Mouse (Mus musculus) kidney, adult 2 months (tissue): ENCODE measurements around the gene Psme2. TPM values are rescaled to one million over a fixed set of nuclear protein-coding genes. Genes with fewer than 3 reads are reported as not detected.

Source experiments
- DNase-seq: peaks from one replicate; pipeline ENCODE4 v3.0.0; 2021
- H3K27ac ChIP-seq: fragments of 200-500 bp; 2 replicates; pipeline ENCODE4 v1.5.1; 2012; ENCODE audit warnings: low read depth, low read length, control low read depth, inconsistent platforms; ENCODE audit not compliant: insufficient read depth
- H3K27me3 ChIP-seq: fragments of 200-500 bp; replicated peaks from 2 replicates; pipeline ENCODE4 v1.6.1; 2012; ENCODE audit warnings: mild to moderate bottlenecking, moderate library complexity, low read length, inconsistent platforms; ENCODE audit not compliant: control insufficient read depth, insufficient read depth
- H3K36me3 ChIP-seq: fragments of 200-500 bp; 2 replicates; pipeline ENCODE4 v1.6.1; 2012; ENCODE audit warnings: mild to moderate bottlenecking, moderate library complexity, low read length, inconsistent platforms; ENCODE audit not compliant: control insufficient read depth, insufficient read depth
- H3K4me1 ChIP-seq: fragments of 200-500 bp; 2 replicates; pipeline ENCODE4 v1.6.1; 2011; ENCODE audit warnings: low read length; ENCODE audit not compliant: control insufficient read depth, insufficient read depth
- H3K4me3 ChIP-seq: fragments of 200-500 bp; 2 replicates; pipeline ENCODE4 v1.5.1; 2011; ENCODE audit warnings: mild to moderate bottlenecking, low read depth, low read length, control low read depth; ENCODE audit not compliant: insufficient read depth
- CTCF ChIP-seq: fragments of 200-500 bp; conservative IDR thresholded peaks from 2 replicates; pipeline ENCODE4 v1.5.1; 2011; ENCODE audit warnings: low read depth, mild to moderate bottlenecking, control low read depth, low read length, moderate library complexity, mixed read lengths; ENCODE audit not compliant: insufficient read depth, insufficient read length
- POLR2A ChIP-seq: fragments of 200-500 bp; IDR thresholded peaks from one replicate; pipeline ENCODE4 v1.6.1; 2011; ENCODE audit warnings: low read depth, low read length, control low read depth
- WGBS: fragments of 180-500 bp; shearing (Covaris S2); methylation state at CpG from one replicate; pipeline ENCODE4 v1.1.7; 2018; 5-methylcytosine and 5-hydroxymethylcytosine counted together
- polyA plus RNA-seq: library from polyadenylated mRNA; depleted of rRNA; stranded (reverse); fragments of >200 nt; gene quantifications from 2 replicates; pipeline ENCODE4 v1.2.3, GENCODE M21; 2012; rRNA removed

The Psme2 gene
- 53.1 and 60.2 TPM in 2 replicates for polyA plus RNA-seq

DNA sequence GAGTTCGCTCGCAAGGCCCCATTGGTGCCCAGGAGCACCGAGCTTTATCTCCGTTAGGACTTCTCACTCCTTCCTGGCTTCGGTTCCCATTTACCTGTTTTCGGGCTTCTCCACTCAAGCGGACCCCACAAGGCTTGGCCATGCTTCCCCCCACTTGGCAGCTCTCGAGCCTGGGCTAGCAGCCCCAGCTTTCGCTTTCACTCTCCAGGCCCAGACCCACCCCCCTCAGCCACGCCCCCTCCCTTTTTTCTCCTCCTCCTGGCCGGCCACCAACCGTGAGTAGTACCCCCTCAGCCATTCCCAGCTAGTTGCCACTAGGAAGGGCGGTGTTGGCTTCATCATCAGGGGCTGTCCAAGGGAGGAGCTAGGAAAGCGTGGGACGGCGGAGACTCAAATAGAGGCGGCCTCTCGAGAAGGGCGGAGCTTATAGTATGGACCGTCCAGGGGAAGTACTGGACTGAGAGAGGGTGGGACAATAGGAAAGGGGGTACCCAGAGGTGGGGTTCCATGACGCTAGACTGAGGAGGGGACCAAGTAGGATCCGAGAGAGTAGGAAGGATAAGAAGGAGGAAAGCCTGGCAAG is at the start of gene Psme2:
TSS of gene Psme2 (minus strand) at position 366 of the 583 bp plus-strand sequence.
- peak; percentile 98 for DNase-seq
- Histone ChIP-seq H3K36me3 (peaks cover 4% of the 10 kb centered on the region), H3K27me3 (no peaks in the 10 kb centered on the region), H3K27ac (peak within 1 kb of the TSS; percentile 99), H3K4me3 (peak within 1 kb of the TSS; percentile 89), H3K4me1 (no peaks in the 10 kb centered on the region; the same call in 1 of the 2 replicates)
- TF ChIP-seq POLR2A (no peak), CTCF (no peak)
- WGBS, result under 1% methylated on average over 22 of the region's 22 CpGs

DNA sequence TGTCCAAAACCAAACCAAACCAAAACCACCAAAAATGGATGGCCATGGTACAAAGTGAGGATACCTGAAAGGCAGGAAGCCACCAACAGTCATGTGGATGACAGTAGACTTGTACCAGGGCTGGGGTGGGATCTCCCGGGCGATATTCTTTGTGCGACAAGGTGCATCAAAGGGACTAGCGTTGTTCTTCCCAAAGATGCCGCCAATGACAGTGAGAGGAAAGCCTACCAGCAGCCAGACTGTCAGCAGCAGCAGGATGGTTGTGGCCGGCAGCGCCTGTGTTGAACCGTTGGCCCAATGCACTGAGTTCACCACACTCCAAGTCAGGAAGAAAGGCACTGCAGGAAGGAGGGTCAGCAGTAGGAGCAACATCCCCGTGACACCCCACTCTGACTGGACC is 46.9 kb upstream of the Psme2 start, which contains the start of gene Gm49378:
TSS of gene Gm49378 (minus strand) at position 101 of the 400 bp plus-strand sequence.
- Histone ChIP-seq H3K27me3 (no peaks in the 10 kb centered on the region), H3K4me3 (no peak within 1 kb of the TSS), H3K36me3 (no peaks in the 10 kb centered on the region), H3K27ac (no peak within 1 kb of the TSS), H3K4me1 (peaks cover 7% of the 10 kb centered on the region)
- WGBS, result 92% methylated on average over 9 of the region's 9 CpGs
- DNase-seq, result no peak
- TF ChIP-seq POLR2A (no peak), CTCF (no peak)

DNA sequence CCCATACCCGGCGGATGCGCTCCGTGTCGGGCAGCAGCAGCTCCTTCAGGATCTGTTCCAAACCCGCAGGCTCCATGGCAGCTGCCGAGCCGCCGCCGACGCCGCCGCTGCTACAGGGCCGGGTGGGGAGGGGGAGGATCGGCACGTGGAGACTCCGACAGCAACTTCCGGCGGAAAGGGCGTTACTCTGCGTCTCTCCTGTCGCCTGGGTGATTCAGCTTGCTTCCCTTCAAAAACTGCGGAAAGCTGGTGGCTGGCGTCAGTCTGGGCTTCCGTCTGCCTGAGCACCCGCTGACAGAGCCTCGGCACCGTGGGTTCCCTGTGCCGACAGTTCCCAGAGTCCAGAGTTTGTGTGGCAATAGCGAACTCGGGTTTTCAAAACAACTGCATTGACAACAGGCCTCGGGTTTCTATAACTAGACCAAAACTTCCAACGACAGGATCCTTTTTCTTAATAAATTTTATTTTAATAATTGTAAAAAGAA is 44.7 kb upstream of the Psme2 start, which contains the start of gene Ipo4:
TSS of gene Ipo4 (minus strand) at position 435 of the 485 bp plus-strand sequence.
- no peak for TF ChIP-seq CTCF
- peak; percentile 40 for TF ChIP-seq POLR2A
- Histone ChIP-seq H3K4me3 (peak within 1 kb of the TSS; percentile 70), H3K4me1 (no peaks in the 10 kb centered on the region), H3K27me3 (no peaks in the 10 kb centered on the region), H3K27ac (peak within 1 kb of the TSS; percentile 14; the same call in 1 of the 2 replicates), H3K36me3 (no peaks in the 10 kb centered on the region)
- peak; percentile 94 for DNase-seq
- WGBS, result 2% methylated on average over 33 of the region's 33 CpGs

DNA sequence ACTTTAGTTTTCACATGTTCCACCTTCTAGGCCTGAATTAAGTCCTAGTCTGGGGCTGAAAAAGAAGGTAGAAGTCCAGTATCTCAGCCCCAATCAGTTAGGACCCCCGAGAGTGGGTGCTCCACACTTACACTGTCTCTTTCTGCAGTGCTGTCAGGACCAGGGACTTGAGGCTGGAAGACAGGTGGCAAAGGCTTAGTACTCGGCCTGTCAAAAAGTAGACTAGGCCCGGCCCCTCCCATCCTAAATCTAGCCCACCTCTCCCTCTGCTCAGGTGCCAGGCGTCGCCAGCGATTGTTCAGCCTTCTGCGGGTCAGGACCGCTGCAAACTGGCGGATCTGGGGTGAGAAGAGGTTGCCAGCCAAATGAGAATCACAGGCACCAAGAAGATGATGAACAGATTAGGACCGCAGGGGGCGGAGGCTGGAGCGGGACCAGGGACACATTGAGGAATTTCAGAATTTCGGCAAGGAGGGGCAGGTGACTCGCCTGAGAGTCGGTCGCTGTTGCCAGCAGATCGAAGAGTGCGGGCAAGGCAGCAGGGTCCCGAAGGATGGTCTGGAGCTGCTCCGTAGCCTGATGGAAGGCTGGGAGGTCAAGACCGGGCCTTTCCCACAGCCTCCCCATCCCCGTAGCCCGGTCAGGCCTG is 44.1 kb upstream of the Psme2 start:
- Histone ChIP-seq H3K27ac (peak overlapping the region; percentile 2; the same call in 1 of the 2 replicates), H3K27me3 (no peaks in the 10 kb centered on the region), H3K4me3 (peak overlapping the region; percentile 70), H3K36me3 (no peaks in the 10 kb centered on the region), H3K4me1 (no peaks in the 10 kb centered on the region)
- 3% methylated on average over 23 of the region's 23 CpGs for WGBS
- peak; percentile 31 for DNase-seq
- no peak for TF ChIP-seq CTCF
- no peak for TF ChIP-seq POLR2A

DNA sequence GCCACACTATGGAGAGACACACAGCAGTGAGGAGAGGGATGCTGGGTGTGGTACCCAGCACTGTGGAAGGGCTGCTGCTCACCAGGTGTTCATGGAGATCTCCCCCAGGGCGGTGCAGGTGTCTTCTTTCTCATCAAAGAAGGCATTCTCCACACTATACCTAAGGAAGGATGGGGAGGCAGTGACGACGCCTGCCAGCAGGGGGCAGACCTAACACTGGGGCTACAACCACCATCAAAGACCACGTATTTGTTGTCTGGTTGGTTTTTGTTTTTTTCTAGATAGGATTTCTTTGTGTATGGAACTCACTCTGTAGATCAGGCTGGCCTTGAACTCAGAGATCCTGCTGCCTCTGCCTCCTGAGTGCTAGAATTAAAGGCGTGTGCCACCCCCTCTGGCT is 38.4 kb upstream of the Psme2 start:
- WGBS, result 43% methylated on average over 5 of the region's 5 CpGs
- Histone ChIP-seq H3K27me3 (no peaks in the 10 kb centered on the region), H3K4me3 (no peak overlapping the region), H3K27ac (no peak overlapping the region), H3K4me1 (no peaks in the 10 kb centered on the region), H3K36me3 (no peaks in the 10 kb centered on the region)
- peak; percentile 59 for DNase-seq
- TF ChIP-seq CTCF (peak; percentile 85), POLR2A (no peak)

DNA sequence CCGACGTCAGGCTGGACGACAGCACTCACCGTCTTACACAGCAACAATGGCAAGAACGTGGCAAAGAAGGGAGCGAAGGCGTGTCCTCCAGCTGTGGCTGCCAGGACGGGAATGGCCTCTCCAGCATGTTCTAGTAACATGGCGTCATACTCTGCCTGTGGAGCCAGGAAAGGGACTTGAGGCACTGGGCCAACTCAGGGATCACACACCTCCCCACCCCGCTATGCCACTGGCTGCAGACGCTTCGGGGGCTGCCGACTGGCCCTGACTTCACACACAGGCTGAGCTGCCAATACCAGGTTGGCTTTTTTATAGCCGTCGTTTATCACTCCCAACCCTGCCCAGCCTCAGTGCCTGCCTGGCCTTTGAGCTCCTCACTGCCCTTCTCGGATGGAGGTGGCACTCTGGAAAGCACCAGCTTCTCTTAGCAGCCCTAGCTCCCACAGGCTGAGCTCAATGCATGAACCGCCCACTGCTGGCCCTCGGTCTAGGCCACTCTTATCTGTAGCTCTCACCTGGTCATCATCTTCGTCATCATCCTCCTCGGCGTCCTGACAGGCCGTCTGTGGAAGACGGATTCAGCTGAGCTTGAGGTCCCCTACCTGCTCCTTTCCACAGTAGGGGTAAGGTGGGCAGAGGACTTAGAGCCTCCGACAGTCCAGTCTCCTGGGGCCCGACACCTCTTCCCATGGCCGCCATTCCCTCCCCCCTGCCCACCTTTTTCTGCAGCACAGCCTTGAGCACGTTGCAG is 37.3 kb upstream of the Psme2 start:
- TF ChIP-seq POLR2A (no peak), CTCF (no peak)
- Histone ChIP-seq H3K36me3 (no peaks in the 10 kb centered on the region), H3K27me3 (no peaks in the 10 kb centered on the region), H3K27ac (no peak overlapping the region), H3K4me3 (no peak overlapping the region), H3K4me1 (no peaks in the 10 kb centered on the region)
- 83% methylated on average over 27 of the region's 27 CpGs for WGBS
- no peak for DNase-seq
